Mouse (Mus musculus) spleen, adult 2 months (tissue): Measurements from ENCODE around the gene Zfp868. TPM values are rescaled to one million over a fixed set of nuclear protein-coding genes. Genes with fewer than 3 reads are reported as not detected.
"Not testable (repeated sequence)": the region's sequence is repeated elsewhere in the genome, so short reads cannot be mapped to it uniquely, and the experiment has no call there.

Experiments used
- DNase-seq, 2 experiments: peaks; one replicate each; pipeline versions ENCODE4 v3.0.0 to v3.0.0-alpha.2; 2012 to 2021; ENCODE audit warnings: low spot score in 2 of 2, low read depth in 1 of 2
- H3K27ac ChIP-seq: fragments of 200-500 bp; 2 replicates; pipeline ENCODE4 v1.5.1; 2012; ENCODE audit warnings: low read length, inconsistent platforms; ENCODE audit not compliant: insufficient read depth
- H3K27me3 ChIP-seq: fragments of 200-500 bp; 2 replicates; pipeline ENCODE4 v1.6.1; 2012; ENCODE audit warnings: mild to moderate bottlenecking, moderate library complexity, low read length, inconsistent platforms; ENCODE audit not compliant: control insufficient read depth, insufficient read depth
- H3K36me3 ChIP-seq: fragments of 200-500 bp; 2 replicates; pipeline ENCODE4 v1.6.1; 2012; ENCODE audit warnings: mild to moderate bottlenecking, low read length, inconsistent platforms; ENCODE audit not compliant: control insufficient read depth, insufficient read depth
- H3K4me1 ChIP-seq: fragments of 200-500 bp; 2 replicates; pipeline ENCODE4 v1.6.1; 2011; ENCODE audit warnings: inconsistent platforms; ENCODE audit not compliant: control insufficient read depth, insufficient read depth, insufficient read length
- H3K4me3 ChIP-seq: fragments of 200-500 bp; 2 replicates; pipeline ENCODE4 v1.5.1; 2011; ENCODE audit warnings: mild to moderate bottlenecking, inconsistent platforms; ENCODE audit not compliant: insufficient read depth, insufficient read length; ENCODE audit errors: extremely low read depth
- CTCF ChIP-seq: fragments of 200-500 bp; IDR thresholded peaks from 2 replicates; pipeline ENCODE4 v1.5.1; 2011; ENCODE audit warnings: mild to moderate bottlenecking, inconsistent platforms; ENCODE audit not compliant: insufficient read depth, insufficient read length, insufficient replicate concordance; ENCODE audit errors: extremely low read depth
- POLR2A ChIP-seq: fragments of 200-500 bp; IDR thresholded peaks from 2 replicates; pipeline ENCODE4 v1.6.1; 2011; ENCODE audit warnings: low read depth, low read length, inconsistent platforms
- WGBS: fragments of 180-500 bp; shearing (Covaris S2); methylation state at CpG from one replicate; pipeline ENCODE4 v1.1.7; 2018; 5-methylcytosine and 5-hydroxymethylcytosine counted together
- polyA plus RNA-seq: library from polyadenylated mRNA; depleted of rRNA; stranded (reverse); fragments of >200 nt; gene quantifications from 2 replicates; pipeline ENCODE4 v1.2.3, GENCODE M21; 2012; rRNA removed

The Zfp868 gene
- polyA plus RNA-seq: 3.3 and 4.0 TPM in 2 replicates

DNA sequence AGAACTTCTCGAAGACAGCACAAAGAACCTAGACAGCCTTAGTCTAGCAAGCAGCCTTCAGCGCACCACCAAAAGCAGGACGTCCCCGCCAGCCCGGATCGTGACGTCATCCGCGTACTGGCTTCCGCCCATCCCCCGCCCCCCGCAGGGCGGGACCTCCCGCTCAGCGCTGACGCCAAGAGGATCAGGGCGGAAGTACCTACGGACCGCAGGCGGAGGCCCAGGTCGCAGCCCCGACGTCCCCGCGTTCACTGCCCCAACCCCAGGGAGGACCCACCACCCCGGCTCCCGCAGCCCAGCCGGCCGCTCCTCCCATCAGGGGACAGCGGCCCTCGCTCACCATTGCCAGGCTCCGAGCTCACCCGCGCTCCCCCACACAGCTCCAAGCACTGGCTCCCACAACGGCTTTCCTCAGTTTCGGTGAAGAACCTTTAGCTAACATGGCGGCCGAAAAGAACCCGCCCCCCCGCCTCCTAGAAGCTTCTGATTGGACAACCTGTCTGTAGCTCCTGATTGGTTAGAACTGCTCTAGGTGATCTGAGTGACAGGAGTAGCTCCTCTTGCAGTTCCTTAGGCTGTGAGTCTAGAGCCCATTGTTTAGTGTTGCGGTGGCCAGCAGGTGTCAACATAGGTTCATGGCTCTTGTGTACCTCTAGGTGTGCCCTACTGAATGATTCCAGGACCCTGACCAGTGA lies at the start of gene Zfp868:
TSS of gene Zfp868 (minus strand) at position 454 of the 695 bp plus-strand sequence.
- WGBS: under 1% methylated on average over 41 of the region's 41 CpGs
- DNase-seq: peak; percentile 98 to 99
- H3K4me3 ChIP-seq: peak within 1 kb of the TSS; percentile 74
- TF ChIP-seq CTCF (peak; percentile 46; the same call in 1 of the 2 replicates), POLR2A (peak; percentile 86)
- H3K27me3 ChIP-seq: no peaks in the 10 kb centered on the region
- no peaks in the 10 kb centered on the region for H3K4me1 ChIP-seq
- H3K36me3 ChIP-seq: no peaks in the 10 kb centered on the region
- peak within 1 kb of the TSS; percentile 94 for H3K27ac ChIP-seq

DNA sequence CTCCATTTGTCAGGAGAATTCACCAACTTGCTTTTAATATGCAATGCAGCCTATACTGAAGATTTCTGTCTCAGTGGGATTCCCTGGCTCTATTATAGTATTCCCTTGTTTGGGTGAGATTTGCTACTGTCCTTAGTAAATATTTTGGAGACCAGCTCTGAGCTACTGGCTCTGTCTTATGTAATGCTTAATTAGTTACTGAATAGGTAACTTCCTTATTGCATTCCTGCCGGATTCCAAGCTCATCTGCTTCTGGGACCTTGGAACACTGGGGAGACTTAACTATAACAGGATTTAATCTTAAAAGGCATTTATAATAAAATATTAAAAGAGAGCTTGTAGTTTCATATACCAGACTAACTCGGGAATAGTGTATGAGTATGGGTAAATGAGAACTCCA lies 39.7 kb upstream of the Zfp868 start:
- DNase-seq, H3K27me3 ChIP-seq, H3K4me1 ChIP-seq, H3K27ac ChIP-seq, H3K36me3 ChIP-seq, H3K4me3 ChIP-seq: not testable (repeated sequence)
- WGBS: 87% methylated on average over 2 of the region's 2 CpGs

GRCm38 (mm10) chr8:69661294-69661693 lies 35.9 kb upstream of the Zfp868 start:
- no peak for DNase-seq
- Histone ChIP-seq H3K27me3 (no peaks in the 10 kb centered on the region; the same call in 1 of the 2 replicates), H3K27ac (no peak overlapping the region), H3K4me1 (no peaks in the 10 kb centered on the region), H3K4me3 (no peak overlapping the region), H3K36me3 (no peaks in the 10 kb centered on the region; the same call in 1 of the 2 replicates)
- TF ChIP-seq CTCF: no peak
- TF ChIP-seq POLR2A: no peak

DNA sequence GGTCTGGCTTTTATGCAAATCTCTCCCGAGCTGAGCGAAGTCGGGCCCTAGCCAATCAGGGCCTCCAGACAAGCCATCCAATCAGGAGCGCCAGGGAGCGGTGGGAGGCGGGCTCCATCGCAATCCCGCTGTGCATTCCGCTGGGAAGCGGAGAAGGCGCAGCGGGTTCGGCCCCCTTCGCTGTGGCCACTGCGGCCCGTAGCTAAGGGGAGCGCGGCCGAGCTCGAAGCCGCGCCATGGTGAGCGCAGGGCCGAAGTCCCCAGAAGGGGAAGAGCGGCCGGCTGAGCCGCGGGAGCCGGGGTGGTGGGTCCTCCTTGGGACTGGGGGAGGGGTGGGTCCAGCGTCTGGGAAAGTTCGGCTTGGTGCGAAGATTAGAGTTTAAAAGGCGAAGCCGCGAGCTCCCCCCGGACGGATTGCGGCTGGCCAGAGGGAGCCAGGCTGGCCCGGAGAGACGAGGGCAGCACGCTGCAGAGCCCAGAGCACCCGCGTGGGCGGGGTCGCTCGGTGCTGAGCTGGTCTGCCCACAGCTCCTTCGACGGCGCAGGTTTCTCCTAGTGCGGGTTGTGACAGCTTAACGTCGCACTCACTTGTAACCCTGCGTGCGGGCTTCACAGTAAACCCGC lies 29.1 kb upstream of the Zfp868 start, which contains the start of gene Zfp964:
TSS of gene Zfp964 (plus strand) at position 122 of the 624 bp plus-strand sequence.
- no peak for TF ChIP-seq POLR2A
- TF ChIP-seq CTCF: no peak
- peak; percentile 62 to 82 for DNase-seq
- peak within 1 kb of the TSS; percentile 73 for H3K4me3 ChIP-seq
- H3K36me3 ChIP-seq: no peaks in the 10 kb centered on the region
- under 1% methylated on average over 55 of the region's 55 CpGs for WGBS
- no peaks in the 10 kb centered on the region for H3K27me3 ChIP-seq
- H3K27ac ChIP-seq: no peak within 1 kb of the TSS
- peaks cover 3% of the 10 kb centered on the region; the same call in 1 of the 2 replicates for H3K4me1 ChIP-seq

DNA sequence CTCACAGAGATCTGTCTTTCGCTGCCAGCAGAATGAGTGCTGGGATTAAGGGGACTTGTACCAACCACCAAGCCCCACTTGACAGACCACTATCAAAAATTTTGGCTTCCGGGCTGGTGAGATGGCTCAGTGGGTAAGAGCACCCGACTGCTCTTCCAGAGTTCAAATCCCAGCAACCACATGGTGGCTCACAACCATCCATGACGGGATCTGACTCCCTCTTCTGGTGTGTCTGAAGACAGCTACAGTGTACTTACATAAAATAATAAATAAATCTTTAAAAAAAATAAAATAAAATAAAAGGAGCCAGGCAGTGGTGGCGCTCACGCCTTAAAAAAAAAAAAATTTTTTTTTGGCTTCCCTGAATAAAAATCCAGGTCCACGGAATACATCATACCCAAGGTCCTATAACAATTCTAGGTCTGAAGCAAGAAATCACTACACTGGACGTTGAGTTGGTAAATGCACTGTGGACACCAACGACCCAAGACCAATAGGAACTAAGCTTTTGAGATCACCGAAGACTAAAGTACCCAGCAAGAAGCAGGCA lies 28.5 kb upstream of the Zfp868 start:
- Histone ChIP-seq H3K27ac (no peak overlapping the region), H3K4me3 (peak overlapping the region; percentile 73; the same call in 1 of the 2 replicates), H3K36me3 (no peaks in the 10 kb centered on the region), H3K27me3 (no peaks in the 10 kb centered on the region), H3K4me1 (peaks cover 3% of the 10 kb centered on the region; the same call in 1 of the 2 replicates)
- no peak for DNase-seq
- 49% methylated on average over 10 of the region's 10 CpGs for WGBS
- no peak for TF ChIP-seq CTCF
- no peak for TF ChIP-seq POLR2A

- Histone ChIP-seq H3K27me3 (no peaks in the 10 kb centered on the region), H3K27ac (no peak overlapping the region), H3K36me3 (peaks cover 11% of the 10 kb centered on the region), H3K4me3 (no peak overlapping the region), H3K4me1 (no peaks in the 10 kb centered on the region)
- TF ChIP-seq POLR2A (no peak), CTCF (no peak)
- no peak for DNase-seq
- WGBS: 81% methylated on average over 1 of the region's 1 CpGs
Observed at GRCm38 (mm10) chr8:69618078-69618477, 7.3 kb downstream of the Zfp868 start.

- TF ChIP-seq POLR2A (no peak), CTCF (peak; percentile 23; the same call in 1 of the 2 replicates)
- H3K4me3 ChIP-seq: no peak overlapping the region
- peak in 1 of 2 experiments; percentile 2 for DNase-seq
- no peak overlapping the region for H3K27ac ChIP-seq
- 70% methylated on average over 2 of the region's 2 CpGs for WGBS
- H3K27me3 ChIP-seq: no peaks in the 10 kb centered on the region
- H3K36me3 ChIP-seq: peaks cover 22% of the 10 kb centered on the region
- no peaks in the 10 kb centered on the region for H3K4me1 ChIP-seq
Observed at GRCm38 (mm10) chr8:69614687-69615086, 10.7 kb downstream of the Zfp868 start.

- DNase-seq, H3K27me3 ChIP-seq, H3K36me3 ChIP-seq, H3K4me1 ChIP-seq, H3K27ac ChIP-seq, H3K4me3 ChIP-seq: not testable (repeated sequence)
- WGBS: 88% methylated on average over 3 of the region's 3 CpGs
Observed at GRCm38 (mm10) chr8:69597598-69597997, 27.8 kb downstream of the Zfp868 start.
